Mouse (Mus musculus): ENCODE results near the gene Fam110a.
A peak's percentile ranks its signal among the peaks of the same experiment; 100 is the strongest.
"Not testable (repeated sequence)": the region's sequence is repeated elsewhere in the genome, so short reads cannot be mapped to it uniquely, and the experiment has no call there.

Gene Fam110a

DNA sequence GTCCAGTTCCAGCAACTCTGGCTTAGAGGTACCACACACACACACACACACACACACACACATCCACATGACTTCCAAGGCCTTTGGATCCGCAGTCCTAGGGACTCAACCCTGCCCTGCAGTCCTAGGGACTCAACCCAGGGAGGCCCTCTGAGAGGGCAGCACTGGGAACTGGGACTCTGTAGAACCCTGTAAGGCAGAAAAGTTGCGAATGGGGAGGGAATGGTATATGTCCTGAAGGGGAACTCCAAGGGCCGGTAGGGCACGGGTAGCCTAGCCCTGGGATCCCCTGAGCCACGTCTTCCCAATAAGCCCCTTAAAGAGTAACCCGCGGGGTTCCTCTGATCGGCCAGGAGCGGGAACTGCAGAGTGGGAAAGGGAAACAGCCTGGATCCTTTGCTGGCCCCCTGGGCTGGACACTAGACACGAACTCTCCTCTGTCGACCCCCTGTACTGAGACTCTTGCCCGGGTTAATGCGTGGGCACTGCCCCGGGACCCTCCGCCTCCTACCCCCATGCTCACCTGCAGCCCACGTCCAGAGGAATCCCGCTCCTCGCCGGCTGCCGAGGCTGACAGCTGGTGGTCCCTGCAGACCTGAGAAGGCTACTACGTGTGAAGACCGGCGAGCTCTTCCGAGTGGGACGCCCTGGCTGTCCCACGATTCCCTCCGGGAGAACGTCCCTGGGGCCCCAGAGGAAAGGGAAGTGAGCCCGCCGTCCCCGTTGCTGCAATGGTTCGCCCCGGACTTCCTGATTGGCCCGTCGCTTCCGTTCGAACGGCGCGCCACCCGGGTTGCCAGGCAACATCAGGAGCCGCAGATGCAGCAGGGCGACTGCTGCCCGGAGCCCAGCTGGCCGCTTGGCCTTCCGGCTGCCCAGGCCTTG, at the start of gene Fam110a:
TSS of gene Fam110a (minus strand) at position 750 of the 885 bp plus-strand sequence.
- peak; percentile 93 for DNase-seq

DNA sequence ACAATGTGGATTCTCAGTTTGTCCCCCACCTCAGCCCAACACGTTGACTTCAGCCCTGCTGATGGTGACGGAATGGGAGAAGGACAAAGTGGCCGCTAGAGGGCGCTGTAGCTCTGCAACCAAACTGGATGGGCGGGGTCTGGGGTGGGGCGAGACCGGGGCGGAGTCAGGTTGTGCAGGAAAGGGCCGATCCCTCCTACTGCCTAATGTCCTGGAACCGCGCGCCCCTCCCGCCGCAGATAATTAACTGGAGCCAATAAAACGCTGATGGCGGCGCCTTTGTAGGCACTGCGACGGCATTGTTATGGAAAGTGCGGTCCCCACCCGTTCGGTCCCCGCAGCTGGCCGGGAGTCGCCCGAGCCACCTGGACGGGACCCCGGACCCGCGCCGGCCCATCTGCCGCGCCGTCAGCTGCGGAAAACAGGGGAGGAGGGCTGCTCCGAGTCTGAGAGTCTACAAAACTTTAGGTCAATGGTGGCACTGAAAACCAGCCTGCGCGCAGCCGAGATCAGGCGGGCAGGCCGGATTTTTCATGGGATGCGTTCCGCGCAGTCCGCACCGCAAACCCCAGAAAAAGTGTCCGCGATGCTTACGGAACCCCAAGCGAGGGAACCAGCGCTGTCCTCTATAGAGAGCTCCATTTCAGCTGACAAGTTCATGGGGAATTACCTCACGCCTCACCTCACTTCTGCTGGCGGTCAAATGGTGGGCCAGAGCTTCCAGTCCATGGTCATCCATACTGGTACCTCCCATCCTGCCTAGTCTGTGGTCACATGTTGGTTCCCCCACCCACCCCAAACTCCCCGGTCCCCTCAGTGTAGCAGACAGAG, 49.4 kb upstream of the Fam110a start:
- DNase-seq = peak; percentile 93

DNA sequence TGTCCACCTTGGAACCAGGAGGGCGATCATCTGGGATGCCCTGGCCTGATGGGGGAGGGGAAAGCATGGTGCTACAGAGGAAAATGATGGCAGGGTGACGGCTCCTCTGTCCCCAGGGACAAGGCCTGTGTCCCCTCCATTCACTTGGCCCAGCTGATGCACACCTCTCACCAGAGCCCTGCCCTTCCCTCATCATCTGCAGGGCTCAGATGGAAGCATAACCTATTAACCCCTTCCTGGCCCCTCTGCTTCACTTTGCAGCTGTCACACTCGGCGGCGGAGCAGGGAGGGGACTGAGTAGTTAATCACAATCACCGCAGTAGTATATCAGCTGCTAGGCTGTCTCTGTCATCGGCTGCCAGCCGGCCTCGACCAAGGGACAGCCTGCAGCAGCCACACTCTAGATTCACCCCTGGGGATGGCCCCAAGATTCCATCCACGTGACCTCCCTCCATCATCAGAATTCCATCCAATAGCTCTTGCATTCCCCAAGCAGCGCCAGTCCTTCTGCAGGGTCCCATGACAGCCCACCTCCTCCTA, 44.9 kb upstream of the Fam110a start:
- DNase-seq = no peak

DNA sequence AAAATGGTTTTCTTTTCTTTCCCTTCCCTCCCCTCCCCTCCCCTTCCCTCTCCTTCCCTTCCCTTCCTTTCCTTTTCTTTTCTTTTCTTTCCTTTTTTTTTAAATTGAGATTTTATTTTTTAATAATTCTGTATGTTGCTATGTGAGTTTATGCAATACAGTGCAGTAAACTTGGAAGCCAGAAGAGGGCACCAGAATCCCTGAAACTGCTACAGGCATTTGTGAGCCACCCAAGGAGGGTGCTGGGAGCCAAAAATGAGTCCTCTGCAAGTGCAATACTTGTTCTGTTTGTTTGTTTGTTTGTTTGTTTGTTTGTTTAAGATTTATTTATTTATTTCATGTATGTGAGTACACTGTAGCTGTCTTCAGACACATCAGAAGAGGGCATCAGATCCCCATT, 42.0 kb upstream of the Fam110a start:
- no peak for DNase-seq

DNA sequence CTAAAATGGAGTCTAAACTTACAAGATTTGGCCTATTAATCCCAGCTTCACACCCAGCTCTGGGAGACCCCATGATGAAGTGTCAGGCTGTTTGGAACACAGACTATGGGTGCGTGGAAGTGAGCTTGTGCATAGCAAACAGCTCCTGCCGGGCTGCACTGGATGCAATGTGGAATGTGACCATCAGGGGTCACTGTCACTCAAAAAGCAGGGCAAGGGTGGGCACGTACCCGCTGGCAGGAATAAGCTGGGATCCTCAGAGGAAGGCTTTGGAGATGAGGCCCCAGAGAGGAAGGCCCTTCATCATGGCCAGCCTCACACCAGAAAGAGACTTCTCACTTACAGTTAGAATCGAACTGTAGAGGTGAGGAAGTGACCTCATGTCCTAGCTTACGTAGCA, 40.2 kb upstream of the Fam110a start:
- DNase-seq = peak; percentile 40

DNA sequence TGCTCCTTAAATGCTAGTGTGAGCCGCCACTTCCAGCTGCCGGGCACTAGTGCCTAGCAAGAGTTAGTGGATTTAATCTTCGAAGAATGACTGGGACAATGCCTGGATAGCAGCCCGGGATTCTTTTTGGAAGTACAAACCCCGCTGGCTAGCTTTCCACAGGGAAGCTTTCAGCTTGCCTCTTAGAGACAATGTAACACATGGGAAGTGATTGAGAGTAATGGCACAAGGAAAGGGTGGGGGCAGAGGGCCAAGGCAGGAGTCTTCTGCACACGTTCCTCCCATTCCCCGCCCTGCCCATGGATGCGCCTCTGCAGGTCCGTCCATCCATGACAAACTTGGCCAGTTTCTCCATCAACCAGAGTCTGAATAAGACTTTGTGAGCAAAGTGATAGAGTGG, 36.6 kb upstream of the Fam110a start:
- DNase-seq = no peak

DNA sequence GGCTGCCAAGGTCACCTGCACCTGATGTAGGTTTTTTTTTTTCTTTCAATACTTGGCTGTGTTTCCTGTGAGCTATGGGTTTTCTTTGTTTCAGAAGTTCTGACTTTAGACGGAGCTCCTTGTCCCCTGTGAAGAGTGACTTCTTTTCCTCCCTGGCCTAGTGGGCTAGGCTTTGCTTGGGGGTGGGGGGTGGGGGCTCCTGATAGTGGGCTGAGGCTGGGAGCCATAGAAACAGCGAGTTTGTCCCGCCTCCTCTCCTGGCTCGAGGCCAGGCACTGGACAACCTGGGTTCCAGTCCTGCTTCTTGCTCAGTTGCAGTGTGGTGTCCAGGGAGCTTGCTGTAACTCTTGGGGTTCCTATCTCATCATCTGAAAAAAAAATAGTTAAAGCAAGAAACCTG, 36.0 kb upstream of the Fam110a start:
- DNase-seq = no peak

DNA sequence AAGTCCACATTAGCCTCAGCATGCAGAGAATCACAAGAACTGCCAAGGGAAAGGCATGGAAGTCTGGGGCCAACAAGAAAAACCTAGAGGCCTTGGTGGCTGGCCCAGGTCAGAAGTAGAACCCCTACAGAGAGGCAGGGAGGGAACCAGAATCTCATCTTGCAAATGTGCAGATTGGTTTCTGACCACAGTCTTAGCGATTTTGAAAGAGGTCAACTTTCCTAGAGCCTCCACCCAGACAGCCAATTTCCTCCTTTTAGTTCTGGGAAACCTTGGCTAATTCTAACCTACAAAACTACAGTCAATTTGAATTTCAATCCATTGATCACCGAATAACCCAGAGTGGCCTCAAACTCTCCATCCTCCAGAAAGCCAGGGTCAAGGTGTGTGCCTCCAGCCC, 32.7 kb upstream of the Fam110a start:
- no peak for DNase-seq

DNA sequence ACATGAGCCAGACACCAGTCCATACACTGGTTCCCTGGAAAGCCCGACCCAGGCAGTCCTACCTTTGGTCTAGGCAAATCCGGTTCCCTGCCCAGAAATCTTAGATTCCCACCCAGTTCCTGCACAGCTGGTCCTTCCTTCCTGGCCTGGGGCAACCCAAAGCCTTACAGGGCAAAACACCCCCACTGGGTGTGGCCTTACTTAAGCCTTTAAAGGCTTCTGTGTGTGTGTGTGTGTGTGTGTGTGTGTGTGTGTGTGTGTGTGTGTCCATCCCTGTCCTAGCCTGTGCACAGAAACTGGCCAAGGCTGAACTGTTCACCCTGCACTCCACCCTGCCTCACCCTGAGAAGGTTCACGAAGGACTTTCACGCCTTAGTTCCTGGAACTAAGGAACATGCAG, 32.2 kb upstream of the Fam110a start:
- DNase-seq = no peak

DNA sequence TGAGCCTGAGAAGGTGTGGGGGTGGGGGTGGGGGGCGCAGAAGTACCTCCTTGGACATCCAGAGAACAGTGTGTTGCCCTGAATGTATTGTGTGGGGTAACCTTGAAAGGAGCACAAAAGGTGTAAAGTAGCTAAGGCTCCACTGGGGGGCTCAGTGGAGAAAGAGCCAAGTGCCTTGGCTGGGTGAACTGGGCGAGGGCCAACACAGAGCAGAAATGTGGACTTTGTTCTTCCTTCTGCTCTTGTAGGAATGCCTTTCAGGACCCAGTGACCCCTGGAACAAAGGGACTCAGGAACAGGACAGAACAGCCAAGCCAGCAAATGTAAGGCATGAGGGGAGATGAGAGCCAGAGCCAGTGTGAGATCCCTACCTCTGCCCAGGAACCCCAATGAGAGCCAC, 31.7 kb upstream of the Fam110a start:
- DNase-seq = no peak

DNA sequence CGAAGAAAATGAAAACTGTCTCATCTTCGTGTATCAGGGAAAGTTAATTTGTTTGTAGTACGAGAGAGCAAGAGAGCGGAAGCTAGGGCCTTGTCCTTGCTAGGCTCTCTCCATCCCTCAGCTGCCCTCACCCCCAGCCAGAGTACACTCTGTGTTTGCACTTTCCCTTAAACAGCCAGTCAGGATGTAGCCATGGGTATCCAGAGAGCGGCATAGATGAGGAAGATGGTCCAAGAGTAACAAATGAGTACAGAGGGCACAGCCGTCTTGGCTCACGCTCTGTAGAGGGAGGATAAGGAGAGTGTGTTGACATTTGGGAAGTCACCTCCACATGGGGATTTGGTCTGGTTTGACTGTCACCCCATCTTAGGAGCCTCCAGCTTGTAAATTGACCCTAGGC, 30.6 kb upstream of the Fam110a start:
- no peak for DNase-seq

DNA sequence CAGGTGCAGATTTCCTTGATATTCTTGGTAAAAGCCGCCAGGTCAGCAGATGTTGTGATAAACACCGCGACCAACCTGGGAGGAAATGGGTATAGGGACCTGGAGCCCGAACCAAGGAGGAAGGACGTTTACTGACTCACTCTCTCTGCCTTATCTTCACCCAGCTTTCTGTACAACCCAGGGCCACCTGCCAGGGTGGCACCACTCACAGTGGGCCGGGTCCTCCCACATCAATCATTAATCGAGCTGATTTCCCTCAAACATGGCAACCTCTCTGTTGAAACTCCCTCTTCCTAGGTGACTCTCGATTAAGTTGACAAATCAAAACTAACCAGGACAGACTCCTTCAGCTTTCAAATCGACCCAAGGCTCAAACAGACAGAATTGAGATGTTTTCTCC, 30.2 kb upstream of the Fam110a start:
- DNase-seq = no peak

DNA sequence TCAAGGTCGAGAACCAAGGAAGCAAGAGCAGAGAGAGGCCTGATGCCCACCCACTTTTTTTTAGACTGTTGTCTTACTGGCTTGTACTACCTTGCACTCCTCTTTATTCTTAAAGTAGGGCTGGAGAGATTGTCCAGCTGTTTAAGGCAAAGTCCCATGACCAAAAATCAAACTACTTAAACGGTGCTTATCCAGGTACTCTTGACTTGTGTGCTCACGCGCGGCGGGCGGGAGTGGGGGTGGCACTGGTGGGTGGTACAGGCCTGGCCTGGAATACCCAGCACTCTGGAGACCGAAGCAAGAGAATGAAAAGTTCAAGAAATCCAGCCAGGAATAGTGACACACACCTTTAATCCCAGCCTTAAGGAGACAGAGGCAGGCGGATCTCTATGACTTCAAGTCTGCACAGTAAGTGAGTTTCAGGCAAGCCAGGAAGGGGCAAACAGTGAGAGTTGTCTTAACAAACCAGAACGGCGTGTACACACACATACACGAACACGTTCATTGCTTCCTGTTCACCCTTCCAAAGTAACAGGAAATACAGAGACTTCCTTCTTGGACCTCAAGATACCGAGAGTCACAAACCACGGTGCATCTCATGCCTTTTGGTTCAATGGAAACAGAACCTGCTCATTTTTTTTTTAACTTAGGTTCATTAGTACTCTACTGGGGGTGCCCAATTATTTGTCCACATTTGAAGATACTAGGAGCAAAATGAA, 29.2 kb upstream of the Fam110a start:
- DNase-seq = no peak

DNA sequence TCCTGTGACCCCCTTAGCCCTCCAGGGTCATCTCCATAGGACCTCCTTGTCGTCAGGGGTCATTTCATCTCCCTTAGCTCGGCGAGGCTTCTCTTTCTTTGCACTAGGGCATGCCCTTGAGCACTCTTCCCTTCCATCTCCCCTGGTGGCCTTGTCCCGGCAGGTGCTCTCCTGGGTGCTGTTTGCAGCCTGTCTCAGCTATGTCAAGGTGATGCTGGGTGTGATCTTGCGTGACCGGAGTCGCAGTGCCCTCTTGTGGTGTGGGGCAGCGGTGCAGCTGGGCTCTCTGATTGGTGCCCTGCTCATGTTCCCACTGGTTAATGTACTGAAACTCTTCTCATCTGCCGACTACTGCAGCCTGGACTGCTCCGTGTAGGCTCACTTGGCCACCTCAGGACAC, 27.8 kb upstream of the Fam110a start:
- peak; percentile 46 for DNase-seq

DNA sequence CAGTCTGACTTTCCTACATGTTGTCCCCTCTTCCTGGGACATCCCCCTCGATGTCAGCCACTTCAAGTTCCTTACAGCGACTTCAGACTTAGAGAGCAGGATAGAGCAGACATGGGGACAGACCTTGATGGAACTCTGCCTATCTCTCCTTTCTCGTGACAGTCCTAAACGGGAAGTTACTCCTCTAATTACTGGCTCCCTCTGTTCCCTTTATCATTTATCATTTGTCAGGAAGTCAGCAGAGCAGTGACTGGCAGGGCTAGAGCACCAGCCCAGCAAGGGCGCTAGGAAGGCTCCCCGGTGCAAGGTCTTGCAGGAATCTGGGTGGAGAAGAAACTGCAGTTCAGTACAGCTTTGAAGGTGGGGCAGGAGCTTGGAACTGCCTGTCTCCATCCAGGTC, 22.5 kb upstream of the Fam110a start:
- DNase-seq = no peak

DNA sequence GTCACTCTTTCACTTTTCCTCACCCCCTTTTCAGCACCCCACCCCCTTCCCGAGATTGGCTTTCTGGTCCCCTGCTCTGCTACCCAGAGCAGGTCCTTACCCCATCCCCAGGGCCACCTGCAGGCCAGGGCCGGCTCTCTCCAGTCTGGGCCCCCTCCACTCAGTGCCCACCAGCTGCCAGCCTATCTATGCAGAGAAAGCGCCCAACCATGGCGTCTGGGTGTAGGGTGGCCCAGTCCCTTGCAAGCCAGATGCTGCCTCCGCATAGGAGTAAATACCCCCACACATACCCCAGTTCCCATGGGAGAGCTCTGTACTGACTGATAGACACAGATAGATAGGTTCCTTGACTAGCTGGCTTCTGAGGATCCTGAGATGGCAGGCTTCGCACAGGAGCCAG, 20.7 kb upstream of the Fam110a start:
- DNase-seq = no peak

DNA sequence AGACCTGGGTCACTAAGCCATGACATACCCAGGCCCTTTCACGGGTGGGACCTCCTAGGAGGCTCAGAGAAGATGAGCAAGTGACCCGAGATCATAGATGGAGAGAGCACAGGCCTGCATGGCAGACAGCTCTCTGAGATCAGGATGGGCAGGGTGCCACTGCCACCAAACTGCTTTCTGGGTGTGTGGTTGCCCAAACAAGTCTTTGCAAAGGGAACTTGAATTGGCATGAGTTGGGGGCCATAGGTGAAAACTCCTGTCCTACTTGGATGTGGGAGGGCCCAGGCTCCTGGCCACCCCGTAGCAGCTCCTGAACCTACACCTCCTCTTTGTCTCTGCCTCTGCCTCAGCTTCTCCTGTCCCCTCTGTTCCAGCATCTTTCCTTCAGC, 20.3 kb upstream of the Fam110a start:
- no peak for DNase-seq

DNA sequence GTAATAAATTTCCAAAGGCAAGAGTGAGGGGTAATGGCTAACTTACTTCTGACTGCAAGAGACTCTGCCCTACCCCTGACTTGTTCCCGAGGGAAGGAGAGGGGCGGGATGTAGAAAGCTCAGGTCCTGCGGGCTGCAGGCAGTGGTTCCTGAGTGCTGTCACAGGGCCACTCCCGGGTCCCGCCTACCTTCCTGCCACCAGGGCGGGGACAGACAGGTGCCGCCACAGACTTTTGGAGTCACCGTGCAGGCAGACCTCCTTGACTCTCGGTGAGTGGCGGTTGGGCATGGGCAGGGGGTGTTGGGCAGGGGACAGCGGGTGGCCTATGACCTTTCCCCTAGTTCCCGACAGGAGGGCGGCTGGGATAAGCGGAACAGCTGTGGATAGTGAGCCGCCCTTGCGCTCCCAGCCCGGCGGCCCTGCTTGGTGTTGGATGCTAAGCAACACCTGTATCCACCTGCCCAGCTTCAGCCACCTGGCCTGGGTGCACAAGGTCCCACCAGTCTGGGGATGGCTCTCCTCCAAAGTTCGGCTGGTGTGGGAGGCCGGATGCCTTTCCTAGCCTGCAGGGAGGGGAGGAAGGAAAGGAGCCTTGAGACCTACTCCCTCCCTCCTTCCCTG, 19.8 kb upstream of the Fam110a start:
- DNase-seq = no peak

DNA sequence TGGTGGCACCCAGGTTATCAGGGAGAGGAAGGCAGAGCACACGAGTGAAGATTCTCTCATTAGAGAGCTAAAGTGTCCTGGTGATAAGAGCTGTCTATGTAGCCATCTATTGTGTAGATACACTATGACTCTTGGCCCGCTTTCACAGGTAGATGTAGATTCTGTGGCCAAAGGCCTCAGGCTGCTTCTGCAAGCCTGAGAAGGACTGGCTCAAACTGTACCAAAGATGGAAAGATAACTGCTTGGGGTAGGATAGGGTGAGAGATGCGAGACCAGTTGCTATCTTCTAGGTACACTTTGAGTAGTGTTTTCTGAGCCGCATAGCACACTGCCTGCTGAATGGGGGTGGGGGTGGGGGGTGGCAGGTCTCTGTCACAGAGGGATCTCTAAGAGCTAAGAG, 18.9 kb upstream of the Fam110a start:
- DNase-seq = no peak

DNA sequence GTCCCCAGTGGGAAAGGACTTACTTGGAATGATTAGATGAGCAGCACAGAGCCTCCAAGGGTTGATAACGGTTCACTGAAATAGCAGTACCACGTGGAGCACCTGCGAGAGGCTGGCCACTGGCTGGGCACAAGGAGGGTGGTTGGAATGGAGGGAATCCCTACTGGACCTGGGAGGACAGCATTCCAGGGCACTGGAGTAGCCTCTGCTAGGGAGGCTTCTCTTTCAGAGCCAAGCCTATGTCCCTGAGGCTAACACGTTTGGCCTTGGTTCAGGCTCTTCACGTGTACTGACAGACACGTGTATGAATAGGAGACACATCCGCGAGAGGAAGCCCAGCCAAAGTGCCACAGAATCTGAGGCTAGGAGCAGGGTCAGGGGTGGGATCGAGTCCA, 18.5 kb upstream of the Fam110a start:
- DNase-seq = no peak

DNA sequence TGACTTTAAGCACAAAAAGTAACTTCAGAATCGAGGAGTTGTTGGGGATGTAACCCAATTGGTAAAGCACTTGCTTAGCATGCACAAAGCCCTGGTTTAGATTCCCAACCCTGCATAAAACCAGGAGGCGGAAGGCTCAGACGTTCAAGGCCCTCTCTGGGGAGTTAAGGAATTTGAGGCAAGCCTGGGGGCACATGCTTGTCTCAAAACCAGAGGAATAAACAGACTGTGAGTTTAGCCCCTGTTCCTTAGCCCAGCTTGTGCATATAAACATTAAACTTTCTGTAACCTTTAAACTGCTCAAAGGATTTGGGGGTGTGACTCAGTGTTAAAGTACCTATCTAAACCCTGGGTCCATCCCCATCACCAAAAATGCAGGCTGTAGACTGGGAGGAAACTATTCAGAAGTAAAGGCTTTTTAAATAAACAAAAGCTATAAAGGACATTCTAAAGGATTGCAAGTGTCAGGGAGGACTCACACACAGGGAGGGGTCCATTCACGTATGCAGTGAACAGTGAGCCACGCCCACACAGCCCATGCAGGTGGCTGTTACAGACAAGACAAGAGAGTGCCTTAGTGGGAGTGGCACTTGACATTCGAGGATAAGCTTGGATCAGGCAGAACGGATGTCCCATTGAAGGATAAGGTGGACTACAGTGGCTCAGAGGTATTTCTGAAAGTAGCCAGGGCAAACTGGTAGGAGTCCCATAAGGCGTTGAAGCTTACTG, 17.9 kb upstream of the Fam110a start:
- no peak for DNase-seq

DNA sequence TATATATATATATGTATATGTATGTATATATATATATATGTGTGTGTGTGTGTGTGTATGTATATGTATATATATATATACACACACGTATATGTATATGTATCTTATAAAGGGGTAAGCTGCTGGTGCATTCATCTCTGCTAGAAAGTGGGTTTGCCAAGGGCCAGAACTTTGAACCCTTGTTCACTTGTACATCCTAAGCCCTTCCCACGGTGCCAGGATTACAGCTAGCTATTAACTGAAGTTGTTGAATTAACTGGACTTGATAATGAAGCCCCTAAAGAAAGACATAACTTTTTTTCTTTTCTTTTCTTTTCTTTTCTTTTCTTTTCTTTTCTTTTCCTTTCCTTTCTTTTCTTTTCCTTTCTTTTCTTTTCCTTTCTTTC, 17.2 kb upstream of the Fam110a start:
- DNase-seq = not testable (repeated sequence)
